Mouse (Mus musculus): ENCODE measurements around the gene Slit2. TPM values are rescaled to one million over a fixed set of nuclear protein-coding genes. Genes with fewer than 3 reads are reported as not detected.

Slit2 gene
- total RNA-seq, 2 experiments from 2014 or later = not detected

GRCm38 (mm10) chr5:48048986-48049751 is 66.2 kb downstream of the Slit2 start:
- no peak for ATAC-seq (replicated peaks; ENCODE audit: low FRiP score, low TSS enrichment, poor library complexity, severe bottlenecking)

- ATAC-seq (replicated peaks; ENCODE audit: low FRiP score, low TSS enrichment, poor library complexity, severe bottlenecking) = no peak
Measured at GRCm38 (mm10) chr5:48050637-48051314, 67.8 kb downstream of the Slit2 start.

- no peak for ATAC-seq (replicated peaks; ENCODE audit: low FRiP score, low TSS enrichment, poor library complexity, severe bottlenecking)
Measured at GRCm38 (mm10) chr5:48058612-48059011, 75.7 kb downstream of the Slit2 start.

GRCm38 (mm10) chr5:48060715-48061114 is 77.8 kb downstream of the Slit2 start:
- no peak for ATAC-seq (replicated peaks; ENCODE audit: low FRiP score, low TSS enrichment, poor library complexity, severe bottlenecking)

- ATAC-seq (replicated peaks; ENCODE audit: low FRiP score, low TSS enrichment, poor library complexity, severe bottlenecking) = no peak
Measured at GRCm38 (mm10) chr5:48078730-48079129, 95.8 kb downstream of the Slit2 start.

- no peak for ATAC-seq (replicated peaks; ENCODE audit: low FRiP score, low TSS enrichment, poor library complexity, severe bottlenecking)
Measured at GRCm38 (mm10) chr5:48081223-48081881, 98.4 kb downstream of the Slit2 start.

GRCm38 (mm10) chr5:48113400-48113799 is 130.5 kb downstream of the Slit2 start:
- no peak for ATAC-seq (replicated peaks; ENCODE audit: low FRiP score, low TSS enrichment, poor library complexity, severe bottlenecking)

- ATAC-seq (replicated peaks; ENCODE audit: low FRiP score, low TSS enrichment, poor library complexity, severe bottlenecking) = no peak
Measured at GRCm38 (mm10) chr5:48114969-48115537, 132.1 kb downstream of the Slit2 start.

- ATAC-seq (replicated peaks; ENCODE audit: low FRiP score, low TSS enrichment, poor library complexity, severe bottlenecking) = no peak
Measured at GRCm38 (mm10) chr5:48122651-48123050, 139.7 kb downstream of the Slit2 start.

GRCm38 (mm10) chr5:48125770-48126423 is 143.0 kb downstream of the Slit2 start:
- peak; percentile 73; the same call in 1 of the 2 replicates for ATAC-seq (replicated peaks; ENCODE audit: low FRiP score, low TSS enrichment, poor library complexity, severe bottlenecking)

- ATAC-seq (replicated peaks; ENCODE audit: low FRiP score, low TSS enrichment, poor library complexity, severe bottlenecking) = no peak
Measured at GRCm38 (mm10) chr5:48129981-48130380, 147.0 kb downstream of the Slit2 start.

GRCm38 (mm10) chr5:48136571-48136970 is 153.6 kb downstream of the Slit2 start:
- ATAC-seq (replicated peaks; ENCODE audit: low FRiP score, low TSS enrichment, poor library complexity, severe bottlenecking) = no peak

- ATAC-seq (replicated peaks; ENCODE audit: low FRiP score, low TSS enrichment, poor library complexity, severe bottlenecking) = no peak
Measured at GRCm38 (mm10) chr5:48138849-48139487, 156.0 kb downstream of the Slit2 start.

GRCm38 (mm10) chr5:48139488-48139862 is 156.5 kb downstream of the Slit2 start:
- no peak for ATAC-seq (replicated peaks; ENCODE audit: low FRiP score, low TSS enrichment, poor library complexity, severe bottlenecking)

- ATAC-seq (replicated peaks; ENCODE audit: low FRiP score, low TSS enrichment, poor library complexity, severe bottlenecking) = no peak
Measured at GRCm38 (mm10) chr5:48146082-48146481, 163.1 kb downstream of the Slit2 start.

GRCm38 (mm10) chr5:48160829-48161228 is 177.9 kb downstream of the Slit2 start:
- no peak for ATAC-seq (replicated peaks; ENCODE audit: low FRiP score, low TSS enrichment, poor library complexity, severe bottlenecking)

- no peak for ATAC-seq (replicated peaks; ENCODE audit: low FRiP score, low TSS enrichment, poor library complexity, severe bottlenecking)
Measured at GRCm38 (mm10) chr5:48181646-48182302, 198.8 kb downstream of the Slit2 start.

- no peak for ATAC-seq (replicated peaks; ENCODE audit: low FRiP score, low TSS enrichment, poor library complexity, severe bottlenecking)
Measured at GRCm38 (mm10) chr5:48184358-48184757, 201.4 kb downstream of the Slit2 start.

GRCm38 (mm10) chr5:48187819-48188218 is 204.9 kb downstream of the Slit2 start:
- no peak for ATAC-seq (replicated peaks; ENCODE audit: low FRiP score, low TSS enrichment, poor library complexity, severe bottlenecking)

Data from megakaryocyte-erythroid progenitor cell, adult 5-6 weeks (primary cell).